Mouse (Mus musculus) forebrain, embryonic 16.5 days (tissue): ENCODE measurements at regions not wholly inside any gene's neighbourhood (a gene's known extent, or its start where the extent isn't known, plus 50 kb on each side); places are given as distances from the start of the nearest gene placed in this dataset.
"Not testable (repeated sequence)": the region's sequence is repeated elsewhere in the genome, so short reads cannot be mapped to it uniquely, and the experiment has no call there.

Experiments
- ATAC-seq: fragments of 200-750 bp; cut with Nextera tagmentation; 2 replicates; pipeline ENCODE4 v1.8.0; 2017; ENCODE audit warnings: mild to moderate bottlenecking, moderate library complexity
- H3K27ac ChIP-seq: fragments of 300-500 bp; sonication (generic); 2 replicates; pipeline ENCODE4 v1.5.1; 2014; ENCODE audit warnings: low read length, control low read depth
- H3K27me3 ChIP-seq: fragments of 300-500 bp; sonication (generic); replicated peaks from 2 replicates; pipeline ENCODE4 v1.6.1; 2014; ENCODE audit warnings: low read length; ENCODE audit not compliant: control insufficient read depth, insufficient read depth
- H3K36me3 ChIP-seq: fragments of 300-500 bp; sonication (generic); 2 replicates; pipeline ENCODE4 v1.6.1; 2014; ENCODE audit not compliant: control insufficient read depth, insufficient read depth
- H3K4me1 ChIP-seq: fragments of 300-500 bp; sonication (generic); replicated peaks from 2 replicates; pipeline ENCODE4 v1.6.1; 2014; ENCODE audit warnings: low read length; ENCODE audit not compliant: control insufficient read depth, insufficient read depth
- H3K4me2 ChIP-seq: fragments of 300-500 bp; sonication (generic); 2 replicates; pipeline ENCODE4 v1.6.1; 2014; ENCODE audit warnings: mild to moderate bottlenecking, low read length, control low read depth
- H3K4me3 ChIP-seq: fragments of 300-500 bp; sonication (generic); replicated peaks from 2 replicates; pipeline ENCODE4 v1.5.1; 2014; ENCODE audit warnings: mild to moderate bottlenecking, low read length, control low read depth
- H3K9ac ChIP-seq: fragments of 300-500 bp; sonication (generic); replicated peaks from 2 replicates; pipeline ENCODE4 v1.6.1; 2014; ENCODE audit warnings: low read depth, low read length, control low read depth
- H3K9me3 ChIP-seq: fragments of 300-500 bp; sonication (generic); 2 replicates; pipeline ENCODE4 v1.6.1; 2016; ENCODE audit warnings: low read length; ENCODE audit not compliant: control insufficient read depth
- WGBS: fragments of 180-500 bp; shearing (Covaris S2); extraction: QIAGEN DNeasy Blood & Tissue Kit; methylation state at CpG from one replicate; pipeline ENCODE4 v1.1.7; 2014; 5-methylcytosine and 5-hydroxymethylcytosine counted together

- ATAC-seq, H3K4me2 ChIP-seq, H3K36me3 ChIP-seq, H3K9me3 ChIP-seq, H3K9ac ChIP-seq, H3K27me3 ChIP-seq, H3K27ac ChIP-seq, H3K4me3 ChIP-seq: not testable (repeated sequence)
- peaks cover 13% of the 10 kb centered on the region for H3K4me1 ChIP-seq
- 56% methylated on average over 6 of the region's 6 CpGs for WGBS
These were observed 335.7 kb upstream of the Cwc22 start for GRCm38 (mm10) chr2:78281846-78282245.

GRCm38 (mm10) chr2:78280219-78280915, 334.2 kb upstream of the Cwc22 start:
- no peaks in the 10 kb centered on the region for H3K27me3 ChIP-seq
- no peak for ATAC-seq
- WGBS, result 82% methylated on average over 5 of the region's 5 CpGs
- H3K36me3 ChIP-seq, result no peaks in the 10 kb centered on the region
- no peak overlapping the region for H3K27ac ChIP-seq
- peaks cover 13% of the 10 kb centered on the region for H3K4me1 ChIP-seq
- H3K4me2 ChIP-seq, result no peak overlapping the region
- no peak overlapping the region for H3K4me3 ChIP-seq
- H3K9me3 ChIP-seq, result no peaks in the 10 kb centered on the region
- no peak overlapping the region for H3K9ac ChIP-seq

GRCm38 (mm10) chr2:78279382-78280056, 333.3 kb upstream of the Cwc22 start:
- no peaks in the 10 kb centered on the region for H3K9me3 ChIP-seq
- H3K36me3 ChIP-seq, result no peaks in the 10 kb centered on the region
- H3K27me3 ChIP-seq, result no peaks in the 10 kb centered on the region
- H3K9ac ChIP-seq, result no peak overlapping the region
- 70% methylated on average over 5 of the region's 5 CpGs for WGBS
- no peak overlapping the region for H3K4me2 ChIP-seq
- peaks cover 8% of the 10 kb centered on the region; the same call in 1 of the 2 replicates for H3K4me1 ChIP-seq
- no peak overlapping the region for H3K4me3 ChIP-seq
- peak; percentile 49; the same call in 1 of the 2 replicates for ATAC-seq
- no peak overlapping the region for H3K27ac ChIP-seq

GRCm38 (mm10) chr2:78278630-78279029, 332.5 kb upstream of the Cwc22 start:
- H3K4me1 ChIP-seq, result peaks cover 8% of the 10 kb centered on the region; the same call in 1 of the 2 replicates
- 78% methylated on average over 2 of the region's 2 CpGs for WGBS
- H3K4me3 ChIP-seq, result no peak overlapping the region
- H3K27ac ChIP-seq, result no peak overlapping the region
- H3K9me3 ChIP-seq, result no peaks in the 10 kb centered on the region
- H3K27me3 ChIP-seq, result no peaks in the 10 kb centered on the region
- ATAC-seq, result no peak
- no peaks in the 10 kb centered on the region for H3K36me3 ChIP-seq
- H3K4me2 ChIP-seq, result no peak overlapping the region
- no peak overlapping the region for H3K9ac ChIP-seq

- Histone ChIP-seq H3K4me2 (no peak overlapping the region), H3K36me3 (no peaks in the 10 kb centered on the region), H3K27me3 (no peaks in the 10 kb centered on the region), H3K4me3 (no peak overlapping the region), H3K4me1 (peaks cover 8% of the 10 kb centered on the region; the same call in 1 of the 2 replicates), H3K9me3 (no peaks in the 10 kb centered on the region), H3K9ac (no peak overlapping the region), H3K27ac (no peak overlapping the region)
- 26% methylated on average over 8 of the region's 8 CpGs for WGBS
- ATAC-seq, result peak; percentile 31; the same call in 1 of the 2 replicates
These were observed 331.5 kb upstream of the Cwc22 start for GRCm38 (mm10) chr2:78277699-78278098.

GRCm38 (mm10) chr2:78274122-78274521, 327.9 kb upstream of the Cwc22 start:
- no peaks in the 10 kb centered on the region for H3K9me3 ChIP-seq
- H3K9ac ChIP-seq, result no peak overlapping the region
- no peak overlapping the region for H3K4me2 ChIP-seq
- H3K27me3 ChIP-seq, result no peaks in the 10 kb centered on the region
- 67% methylated on average over 5 of the region's 5 CpGs for WGBS
- H3K4me1 ChIP-seq, result peaks cover 4% of the 10 kb centered on the region; the same call in 1 of the 2 replicates
- no peak overlapping the region for H3K27ac ChIP-seq
- no peak overlapping the region for H3K4me3 ChIP-seq
- ATAC-seq, result peak; percentile 66; the same call in 1 of the 2 replicates
- H3K36me3 ChIP-seq, result no peaks in the 10 kb centered on the region

- Histone ChIP-seq H3K9ac (no peak overlapping the region), H3K27me3 (no peaks in the 10 kb centered on the region), H3K4me2 (no peak overlapping the region), H3K4me3 (no peak overlapping the region), H3K4me1 (no peaks in the 10 kb centered on the region), H3K9me3 (no peaks in the 10 kb centered on the region), H3K36me3 (no peaks in the 10 kb centered on the region), H3K27ac (no peak overlapping the region)
- WGBS, result 93% methylated on average over 4 of the region's 4 CpGs
- ATAC-seq, result no peak
These were observed 322.5 kb upstream of the Cwc22 start for GRCm38 (mm10) chr2:78268705-78269104.

GRCm38 (mm10) chr2:78267527-78268375, 321.6 kb upstream of the Cwc22 start:
- no peaks in the 10 kb centered on the region for H3K9me3 ChIP-seq
- H3K36me3 ChIP-seq, result no peaks in the 10 kb centered on the region
- no peak overlapping the region for H3K4me2 ChIP-seq
- ATAC-seq, result no peak; the same call in 1 of the 2 replicates
- H3K27ac ChIP-seq, result no peak overlapping the region
- 59% methylated on average over 2 of the region's 2 CpGs for WGBS
- H3K4me1 ChIP-seq, result no peaks in the 10 kb centered on the region
- no peak overlapping the region for H3K9ac ChIP-seq
- H3K4me3 ChIP-seq, result no peak overlapping the region
- H3K27me3 ChIP-seq, result no peaks in the 10 kb centered on the region

- Histone ChIP-seq H3K4me2 (no peak overlapping the region), H3K9me3 (no peaks in the 10 kb centered on the region), H3K36me3 (no peaks in the 10 kb centered on the region), H3K27ac (no peak overlapping the region), H3K27me3 (no peaks in the 10 kb centered on the region), H3K9ac (no peak overlapping the region), H3K4me1 (no peaks in the 10 kb centered on the region), H3K4me3 (no peak overlapping the region)
- WGBS, result 47% methylated on average over 10 of the region's 10 CpGs
- ATAC-seq, result peak; percentile 54; the same call in 1 of the 2 replicates
These were observed 307.5 kb upstream of the Cwc22 start for GRCm38 (mm10) chr2:78253601-78254097.
